Mouse (Mus musculus) thymus, postnatal 36 days (tissue): ENCODE measurements around the gene Plxnb2.

Experiments used
- DNase-seq, 2 experiments: peaks; one replicate each; pipeline ENCODE4 v3.0.0; 2022; ENCODE audit warnings: mixed read lengths in 2 of 2

Plxnb2 gene

DNA sequence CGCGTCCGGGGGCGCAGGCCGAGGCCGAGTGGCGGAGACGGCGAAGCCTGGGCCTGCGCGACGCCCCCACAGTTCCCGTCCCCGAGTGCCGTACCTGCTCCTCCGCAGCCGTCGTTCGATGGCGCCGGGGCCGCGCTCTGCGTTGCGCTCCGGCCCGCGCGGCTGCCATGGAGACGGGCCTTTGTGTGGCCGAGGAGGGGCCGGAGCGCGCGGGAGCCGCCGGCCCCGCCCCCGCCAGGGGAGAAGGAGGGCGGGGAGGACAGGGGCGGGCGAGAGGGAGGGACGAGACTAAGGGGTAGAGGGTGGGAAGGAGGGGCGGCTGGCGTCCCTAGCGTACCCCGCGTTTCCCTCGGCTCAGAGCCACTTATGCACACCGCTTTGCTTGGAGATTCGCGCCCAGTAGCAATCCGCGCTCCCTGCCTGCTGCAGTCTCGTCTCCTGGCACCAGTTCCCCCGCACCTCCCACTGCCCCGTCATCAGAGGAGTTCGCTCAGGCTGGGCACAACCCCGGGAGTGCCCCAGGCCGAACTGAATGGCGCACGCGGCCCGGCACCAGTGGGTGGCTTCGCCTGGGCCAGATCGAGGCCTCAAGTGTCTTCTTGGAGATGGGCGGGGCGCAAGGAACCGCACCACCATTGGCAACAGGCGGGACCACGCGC lies at the start of gene Plxnb2:
Gene Plxnb2, minus strand, starts transcription at position 218 of the 659 bp plus-strand sequence.
- DNase-seq = no peak

GRCm38 (mm10) chr15:89215611-89216233 lies 35.1 kb upstream of the Plxnb2 start:
- no peak for DNase-seq

DNA sequence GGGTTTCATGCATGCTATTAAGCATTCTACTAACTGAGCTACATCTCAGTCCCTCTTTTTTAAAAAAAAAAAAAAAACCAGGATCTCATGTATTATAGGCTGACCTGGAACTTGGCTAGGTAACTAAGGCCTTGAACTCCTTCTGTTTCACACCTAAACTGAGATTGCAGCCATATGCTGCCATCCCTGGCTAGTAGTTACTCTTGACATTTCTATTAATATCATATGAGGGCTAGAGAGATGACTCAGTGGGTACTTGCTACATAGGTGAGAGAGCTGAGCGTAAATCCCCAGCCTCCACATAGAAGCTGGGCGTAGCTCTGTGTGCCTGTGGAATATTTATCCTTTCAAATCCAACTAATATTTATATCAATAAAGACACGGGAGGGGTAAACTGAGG lies 34.4 kb upstream of the Plxnb2 start:
- DNase-seq = no peak

DNA sequence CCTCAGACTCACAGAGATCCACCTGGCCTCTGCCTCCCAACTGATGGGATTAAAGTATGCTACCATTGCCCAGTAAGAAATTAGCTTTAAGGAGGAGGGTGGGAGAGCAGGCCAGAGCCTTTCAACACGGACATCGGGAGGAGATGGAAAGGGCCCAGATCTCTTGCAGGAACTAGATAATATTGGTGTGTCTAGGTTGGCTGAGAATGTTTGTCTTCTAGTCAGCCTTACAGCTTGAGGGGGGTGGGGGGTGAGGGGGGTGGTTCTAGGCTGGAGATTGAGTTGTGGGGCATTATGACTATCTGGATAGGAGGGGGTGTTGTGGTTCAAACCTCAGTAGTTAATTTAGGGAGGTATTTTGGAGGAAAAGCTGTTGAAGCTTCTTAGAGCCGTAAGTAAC lies 32.9 kb upstream of the Plxnb2 start:
- DNase-seq = no peak

GRCm38 (mm10) chr15:89212495-89212894 lies 31.9 kb upstream of the Plxnb2 start:
- no peak for DNase-seq

- no peak for DNase-seq
Observed at GRCm38 (mm10) chr15:89211716-89212461, 31.3 kb upstream of the Plxnb2 start.

GRCm38 (mm10) chr15:89210915-89211715 lies 30.5 kb upstream of the Plxnb2 start, which contains the start of gene Ppp6r2:
TSS of gene Ppp6r2 (plus strand) at chr15:89211553.
- DNase-seq = peak; percentile 83 to 84

DNA sequence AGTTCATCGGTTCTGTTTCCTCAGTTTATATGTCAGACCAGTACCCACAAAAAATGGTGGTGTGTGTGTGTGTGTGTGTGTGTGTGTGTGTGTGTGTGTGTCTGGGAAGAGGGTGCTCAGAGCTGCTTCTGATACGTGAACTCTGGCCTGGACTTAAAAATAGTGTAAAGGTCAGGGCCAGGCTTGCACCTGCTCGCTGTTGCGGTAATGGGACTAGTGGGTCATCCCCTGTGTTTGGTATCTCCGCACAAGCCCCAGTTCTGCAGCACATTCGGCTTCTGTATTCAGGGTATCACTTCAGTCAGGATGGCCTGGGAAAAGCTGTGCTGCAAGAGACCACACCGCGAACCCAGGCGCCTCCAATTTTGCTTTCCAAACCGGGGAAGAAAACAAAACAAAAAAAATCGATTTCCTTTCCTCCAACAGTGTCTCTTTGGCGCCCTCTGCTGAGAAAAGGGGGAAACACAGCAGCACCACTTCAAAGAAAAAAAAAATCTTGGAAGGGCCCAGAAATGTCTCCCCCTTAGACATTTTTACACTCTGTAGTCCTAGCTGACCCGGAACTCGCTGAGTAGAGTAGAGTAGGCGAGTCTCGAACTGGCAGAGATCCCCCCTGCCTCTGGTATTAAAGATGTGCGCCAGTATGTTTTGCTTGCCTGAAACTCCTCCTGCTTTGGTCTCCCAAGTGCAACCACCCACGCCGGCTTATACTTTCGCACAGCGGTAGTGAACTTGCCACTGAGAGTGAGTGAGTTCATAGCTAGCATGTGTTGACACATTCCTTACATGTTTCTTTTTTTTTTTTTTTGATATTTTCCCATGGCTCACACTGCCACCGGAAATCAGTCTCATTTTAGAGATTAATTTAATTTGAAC lies 29.5 kb upstream of the Plxnb2 start:
- DNase-seq = peak; percentile 80 to 87

GRCm38 (mm10) chr15:89207457-89207856 lies 26.9 kb upstream of the Plxnb2 start:
- DNase-seq = no peak

GRCm38 (mm10) chr15:89197056-89197455 lies 16.5 kb upstream of the Plxnb2 start:
- DNase-seq = no peak

DNA sequence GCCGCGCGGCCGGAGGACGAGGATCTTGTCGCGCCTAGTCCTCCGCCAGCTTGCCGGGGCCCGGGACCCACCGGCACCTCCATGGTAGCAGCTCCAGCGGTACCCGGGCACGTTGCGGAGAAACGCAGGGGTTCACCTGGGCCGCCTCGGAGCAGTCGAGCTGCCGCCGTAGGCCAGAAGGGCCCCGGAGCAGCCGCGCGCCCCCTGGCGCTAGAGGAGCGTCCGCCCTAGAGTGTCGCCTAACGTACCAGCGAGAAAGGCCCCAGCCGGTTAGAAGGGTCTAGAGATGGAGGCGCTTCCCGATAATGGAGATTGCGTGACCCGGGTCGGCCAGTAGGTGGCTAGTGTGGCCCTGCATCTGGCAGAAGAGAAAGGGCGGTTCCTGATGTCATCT lies 15.7 kb upstream of the Plxnb2 start, which contains the start of gene Dennd6b:
Gene Dennd6b, minus strand, starts transcription at position 184 of the 394 bp plus-strand sequence.
- peak; percentile 97 to 98 for DNase-seq

DNA sequence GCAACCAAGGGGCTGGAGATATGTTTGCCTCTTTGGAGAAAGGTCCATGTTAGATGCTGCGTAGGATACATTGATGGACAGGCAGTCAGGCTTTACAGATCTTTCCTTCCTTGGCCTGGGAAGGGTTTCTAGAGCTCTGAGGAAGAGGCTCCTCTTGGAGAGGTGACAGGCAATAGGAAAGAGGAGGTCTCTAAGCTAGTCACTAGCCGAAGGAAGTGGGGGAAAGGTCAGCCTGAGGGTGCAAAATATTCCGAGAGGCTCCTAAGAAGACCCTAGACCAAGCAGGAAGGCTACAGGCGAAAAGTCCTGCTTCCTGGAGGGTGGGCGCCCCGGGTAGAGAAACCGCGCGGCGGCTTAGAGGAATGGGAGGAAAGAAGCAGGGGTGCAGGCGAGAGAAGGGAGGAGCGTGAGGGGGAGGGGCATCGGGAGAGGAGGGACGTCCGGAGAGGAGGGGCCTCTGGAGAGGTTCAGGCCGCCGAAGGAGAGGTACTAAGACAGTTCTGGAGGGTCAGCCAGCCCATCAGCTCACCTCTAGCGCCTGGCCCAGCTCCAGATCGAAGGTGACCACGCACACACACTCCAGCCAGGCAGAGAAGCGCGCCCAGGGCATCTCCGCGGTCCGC lies 15.2 kb upstream of the Plxnb2 start:
- peak; percentile 92 to 93 for DNase-seq

- no peak for DNase-seq
Observed at GRCm38 (mm10) chr15:89195261-89195681, 14.7 kb upstream of the Plxnb2 start.

GRCm38 (mm10) chr15:89184937-89185227 lies 4.3 kb upstream of the Plxnb2 start:
- no peak for DNase-seq

DNA sequence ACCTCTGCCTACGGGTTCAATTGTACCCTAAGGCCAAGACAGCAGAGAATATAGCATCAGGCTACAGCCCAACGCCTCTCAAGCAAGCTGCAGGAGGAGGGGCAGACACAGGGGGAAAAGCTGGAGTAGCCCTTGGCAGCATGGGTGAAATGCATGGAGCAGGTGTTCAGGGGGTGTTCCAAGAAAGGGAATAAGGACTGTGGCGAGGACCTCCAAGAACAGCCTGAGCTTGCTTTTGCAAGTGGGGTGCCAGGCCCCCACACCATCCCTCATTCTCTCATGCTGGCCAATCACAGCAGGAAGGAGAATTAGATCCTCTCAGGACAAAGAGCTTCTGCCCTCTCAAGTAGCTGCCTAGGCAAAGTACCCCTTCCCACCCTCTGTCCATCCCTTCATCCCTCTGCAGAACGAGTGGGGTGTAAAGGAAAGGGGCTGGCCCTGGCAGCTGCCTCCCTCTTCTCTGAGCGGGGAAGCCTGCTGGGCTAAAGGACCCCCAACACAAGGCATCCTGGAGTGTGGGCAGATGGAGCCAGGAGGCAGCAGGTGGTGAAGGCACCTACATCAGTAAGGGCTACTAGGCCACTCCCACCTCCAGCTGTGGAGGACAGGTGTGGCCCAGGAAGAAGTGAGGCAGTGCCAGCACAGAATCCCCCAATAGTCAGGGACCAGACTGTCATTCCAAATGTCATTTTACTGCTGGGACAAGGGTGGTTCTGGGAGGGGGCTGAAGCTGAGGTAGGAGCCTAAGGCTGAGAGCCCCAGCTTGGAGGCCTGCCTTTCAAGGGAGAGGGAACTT lies 3.8 kb upstream of the Plxnb2 start:
- DNase-seq = no peak

DNA sequence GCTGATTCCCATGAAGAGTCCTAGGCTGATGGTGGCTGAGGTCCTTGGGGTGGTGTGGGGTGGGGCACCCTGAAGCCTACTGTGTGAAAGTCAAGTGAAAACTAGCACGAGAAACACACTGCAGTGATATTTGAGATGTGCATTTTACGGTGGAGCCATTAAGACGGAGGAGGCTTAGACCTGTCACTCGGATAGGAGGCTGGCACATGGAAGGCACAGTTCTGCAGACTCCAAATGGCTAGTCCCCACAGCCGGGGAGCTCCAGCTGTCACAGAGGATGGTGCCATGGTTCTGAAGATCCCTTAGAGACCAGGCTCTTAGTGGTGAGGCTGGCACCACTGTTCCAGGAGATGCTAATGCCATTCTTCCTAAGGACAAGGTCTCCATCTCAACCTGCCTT lies 2.3 kb upstream of the Plxnb2 start:
- no peak for DNase-seq

DNA sequence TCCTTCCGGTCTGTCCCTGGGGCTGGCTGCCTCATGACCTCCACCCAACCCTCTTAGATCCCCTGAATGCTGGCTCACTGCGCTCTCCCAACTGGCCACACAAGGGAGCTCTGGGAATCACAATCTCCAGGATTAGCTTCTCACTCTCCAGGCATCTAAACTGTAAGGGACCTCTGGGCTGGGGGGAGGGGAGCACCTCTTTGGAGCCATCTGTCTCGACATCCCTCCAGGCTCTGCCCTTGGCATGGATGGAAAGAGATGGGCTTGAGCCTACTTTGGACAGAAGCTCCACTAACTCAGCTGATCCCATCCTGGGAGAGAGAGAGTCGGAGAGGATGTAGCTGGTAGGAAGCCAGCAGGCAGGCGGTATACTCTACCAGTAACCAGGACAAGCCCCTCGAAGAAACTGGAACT lies 1.7 kb upstream of the Plxnb2 start:
- DNase-seq = no peak

GRCm38 (mm10) chr15:89181561-89182270 lies 1.1 kb upstream of the Plxnb2 start:
- no peak for DNase-seq

DNA sequence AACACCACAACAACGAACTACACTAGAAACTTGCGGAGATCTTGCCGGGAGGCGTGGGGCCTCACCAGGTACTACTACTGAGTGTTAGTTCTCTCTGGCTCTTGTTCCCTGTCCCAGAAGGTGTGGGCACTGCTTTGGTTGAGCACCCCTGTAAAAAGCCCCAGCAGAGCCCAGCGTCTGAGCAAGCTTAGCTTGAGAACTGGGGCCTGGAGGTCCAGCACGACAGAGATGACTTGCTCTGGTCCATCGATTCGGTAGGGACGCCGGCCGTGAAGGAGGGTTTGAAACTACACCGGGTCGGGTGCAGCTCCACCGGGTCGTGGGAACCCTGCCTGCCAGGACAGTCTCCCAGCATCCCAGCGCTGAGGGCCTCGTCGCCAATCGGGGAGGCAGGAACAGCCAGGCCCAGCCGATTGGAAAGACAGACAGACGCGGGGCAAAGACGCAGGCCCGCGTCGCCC lies 477 bp downstream of the Plxnb2 start:
- no peak for DNase-seq

DNA sequence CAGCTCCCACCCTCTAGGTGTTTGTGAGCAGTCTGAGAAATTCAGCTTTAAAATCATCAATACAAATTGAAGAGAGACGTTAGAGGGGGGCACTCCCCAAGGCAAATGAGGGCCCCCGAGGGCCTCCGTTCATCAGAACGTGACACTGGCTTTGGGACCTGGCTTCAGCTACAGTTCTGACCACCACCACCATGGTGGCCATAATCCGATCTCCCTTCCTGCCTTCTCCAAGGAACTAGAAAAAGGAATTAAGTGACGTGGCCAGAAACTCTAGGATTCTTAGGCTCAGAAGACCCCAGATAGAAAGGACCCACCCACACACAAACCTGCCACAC lies 991 bp downstream of the Plxnb2 start:
- no peak for DNase-seq
